Mouse (Mus musculus): ENCODE results near the gene Rtkn2. TPM values are rescaled to one million over a fixed set of nuclear protein-coding genes. Genes with fewer than 3 reads are reported as not detected.

Rtkn2 gene
- polyA plus RNA-seq (2014; fragmentation: Illumina TruSeq; extraction: RNeasy Lipid Tissue Mini Kit (QIAGEN cat#74804); ENCODE audit: low read depth, low replicate concordance) = 0.16 TPM

GRCm38 (mm10) chr10:67979401-67980157 lies at the start of gene Rtkn2:
TSS of gene Rtkn2 (plus strand) at chr10:67979570.

Other genes with a start within 250 kb of the Rtkn2 start
- 1.3 TPM for gene Zfp365, start 66.9 kb upstream of the Rtkn2 start, polyA plus RNA-seq (2014; fragmentation: Illumina TruSeq; extraction: RNeasy Lipid Tissue Mini Kit (QIAGEN cat#74804); ENCODE audit: low read depth, low replicate concordance)

Measured in adipose tissue, adult 10 weeks (tissue).